Mouse (Mus musculus) CH12.LX (cell line): ENCODE data around the gene Dnaja3.

ENCODE experiments used
- BHLHE40 ChIP-seq: IDR thresholded peaks from 2 replicates; pipeline ENCODE4 v1.6.1; 2011; ENCODE audit warnings: mild to moderate bottlenecking, low read depth, low read length, improper control_type of control experiment
- CTCF ChIP-seq, 2 experiments: IDR thresholded peaks in 1 of 2; conservative IDR thresholded peaks in 1 of 2; 2 replicates each; pipeline ENCODE4 v1.5.1; 2011 to 2012; ENCODE audit warnings: low read depth in 2 of 2, low read length in 2 of 2, improper control_type of control experiment in 1 of 2, inconsistent platforms in 1 of 2, mild to moderate bottlenecking in 1 of 2, moderate library complexity in 1 of 2
- E2F4 ChIP-seq: IDR thresholded peaks from 2 replicates; pipeline ENCODE4 v1.6.1; 2011; ENCODE audit warnings: low read depth, low read length, improper control_type of control experiment; ENCODE audit not compliant: insufficient replicate concordance
- ELF1 ChIP-seq: IDR thresholded peaks from 2 replicates; pipeline ENCODE4 v1.6.1; 2014; ENCODE audit warnings: low read depth, mild to moderate bottlenecking, inconsistent platforms, low read length, improper control_type of control experiment
- EP300 ChIP-seq: IDR thresholded peaks from 2 replicates; pipeline ENCODE4 v1.6.1; 2011; ENCODE audit warnings: low read length, improper control_type of control experiment
- IRF4 ChIP-seq: IDR thresholded peaks from 2 replicates; pipeline ENCODE4 v1.6.1; 2014; ENCODE audit warnings: low read depth, mild to moderate bottlenecking, inconsistent platforms, low read length, improper control_type of control experiment
- JUN ChIP-seq: IDR thresholded peaks from 2 replicates; pipeline ENCODE4 v1.6.1; 2011; ENCODE audit warnings: low read depth, mild to moderate bottlenecking, low read length, improper control_type of control experiment, moderate library complexity; ENCODE audit not compliant: insufficient read depth
- KAT2A ChIP-seq: IDR thresholded peaks from 2 replicates; pipeline ENCODE4 v1.6.1; 2012; ENCODE audit warnings: low read length, improper control_type of control experiment, inconsistent platforms; ENCODE audit not compliant: insufficient replicate concordance
- POLR2A ChIP-seq: IDR thresholded peaks from 2 replicates; pipeline ENCODE4 v1.6.1; 2011; ENCODE audit warnings: low read depth, mild to moderate bottlenecking, improper control_type of control experiment, low read length
- SMC3 ChIP-seq: IDR thresholded peaks from 2 replicates; pipeline ENCODE4 v1.6.1; 2011; ENCODE audit warnings: low read depth, low read length, improper control_type of control experiment
- TCF12 ChIP-seq: IDR thresholded peaks from 2 replicates; pipeline ENCODE4 v1.6.1; 2014; ENCODE audit warnings: low read depth, mild to moderate bottlenecking, inconsistent platforms, low read length, improper control_type of control experiment
- USF1 ChIP-seq: IDR thresholded peaks from 2 replicates; pipeline ENCODE4 v1.6.1; 2014; ENCODE audit warnings: low read depth, mild to moderate bottlenecking, inconsistent platforms, low read length, improper control_type of control experiment
- ZKSCAN1 ChIP-seq: IDR thresholded peaks from 2 replicates; pipeline ENCODE4 v1.6.1; 2012; ENCODE audit warnings: low read depth, inconsistent platforms, low read length, improper control_type of control experiment, borderline replicate concordance
- ZNF384 ChIP-seq: IDR thresholded peaks from 2 replicates; pipeline ENCODE4 v1.6.1; 2012; ENCODE audit warnings: low read depth, low read length, improper control_type of control experiment, inconsistent platforms

- TF ChIP-seq ZNF384 (no peak), KAT2A (no peak), ZKSCAN1 (no peak), EP300 (no peak), TCF12 (no peak), USF1 (no peak), CTCF (conservative IDR thresholded peaks at IDR 0.05 in 1 of 2, IDR thresholded peaks at IDR 0.05 in 1 of 2; ENCODE audit: low read depth in 2 of 2, low read length in 2 of 2) (no peak), BHLHE40 (no peak), POLR2A (no peak), ELF1 (no peak), SMC3 (no peak), E2F4 (no peak), JUN (no peak), IRF4 (no peak)
These were observed 15.7 kb upstream of the Dnaja3 start for GRCm38 (mm10) chr16:4624074-4624473.
